Mouse (Mus musculus) neural tube, embryonic 13.5 days (tissue): ENCODE data around the gene Mthfd1l. TPM values are rescaled to one million over a fixed set of nuclear protein-coding genes. Genes with fewer than 3 reads are reported as not detected.

Experiments used
- ATAC-seq: fragments of 200-750 bp; cut with Nextera tagmentation; 2 replicates; pipeline ENCODE4 v1.8.0; 2017; ENCODE audit warnings: low read depth, mild to moderate bottlenecking, moderate TSS enrichment, moderate library complexity
- H3K27ac ChIP-seq: fragments of 300-500 bp; sonication (generic); replicated peaks from 2 replicates; pipeline ENCODE4 v1.5.1; 2015; ENCODE audit warnings: moderate library complexity, mild to moderate bottlenecking, inconsistent platforms
- H3K27me3 ChIP-seq: fragments of 300-500 bp; sonication (generic); 2 replicates; pipeline ENCODE4 v1.6.1; 2015; ENCODE audit warnings: mild to moderate bottlenecking, inconsistent platforms
- H3K36me3 ChIP-seq: fragments of 300-500 bp; sonication (generic); 2 replicates; pipeline ENCODE4 v1.6.1; 2015; ENCODE audit warnings: mild to moderate bottlenecking, inconsistent platforms
- H3K4me1 ChIP-seq: fragments of 300-500 bp; sonication (generic); replicated peaks from 2 replicates; pipeline ENCODE4 v1.6.1; 2015; ENCODE audit warnings: inconsistent platforms
- H3K4me2 ChIP-seq: fragments of 300-500 bp; sonication (generic); 2 replicates; pipeline ENCODE4 v1.6.1; 2015; ENCODE audit warnings: inconsistent platforms, mild to moderate bottlenecking, moderate library complexity
- H3K4me3 ChIP-seq: fragments of 300-500 bp; sonication (generic); 2 replicates; pipeline ENCODE4 v1.5.1; 2015; ENCODE audit warnings: mild to moderate bottlenecking, inconsistent platforms
- H3K9ac ChIP-seq: fragments of 300-500 bp; sonication (generic); 2 replicates; pipeline ENCODE4 v1.6.1; 2015; ENCODE audit warnings: moderate library complexity, mild to moderate bottlenecking, inconsistent platforms
- H3K9me3 ChIP-seq: fragments of 300-500 bp; sonication (generic); 2 replicates; pipeline ENCODE4 v1.6.1; 2016; ENCODE audit warnings: inconsistent platforms
- WGBS: fragments of 180-500 bp; shearing (Covaris S2); methylation state at CpG from one replicate; pipeline ENCODE4 v1.1.7; 2015; 5-methylcytosine and 5-hydroxymethylcytosine counted together
- polyA plus RNA-seq: library from polyadenylated mRNA; unstranded; fragments of >200 nt; fragmentation: Nextera tagmentation; extraction: Ambion mirVana; gene quantifications from 2 replicates; pipeline ENCODE4 v1.2.1, GENCODE M21; 2015

The Mthfd1l gene
- polyA plus RNA-seq: 6.2 and 6.4 TPM in 2 replicates

- 0% methylated on average over 40 of the region's 40 CpGs for WGBS
- Histone ChIP-seq H3K4me2 (peak within 1 kb of the TSS; percentile 96), H3K9ac (peak within 1 kb of the TSS; percentile 80), H3K4me1 (peaks cover 15% of the 10 kb centered on the region), H3K27ac (peak within 1 kb of the TSS; percentile 85), H3K4me3 (peak within 1 kb of the TSS; percentile 79), H3K9me3 (no peaks in the 10 kb centered on the region), H3K36me3 (no peaks in the 10 kb centered on the region), H3K27me3 (no peaks in the 10 kb centered on the region)
- ATAC-seq: peak; percentile 89
These were observed at the start of gene Mthfd1l for GRCm38 (mm10) chr10:3972981-3973588. Gene Mthfd1l, plus strand, starts transcription at chr10:3973118.

- Histone ChIP-seq H3K4me3 (no peak overlapping the region), H3K27ac (no peak overlapping the region), H3K4me1 (no peaks in the 10 kb centered on the region), H3K9me3 (no peaks in the 10 kb centered on the region), H3K27me3 (no peaks in the 10 kb centered on the region), H3K36me3 (0 out of 2 replicates have a peak, but pooled peaks cover 2% of the 10 kb centered on the region), H3K4me2 (no peak overlapping the region), H3K9ac (no peak overlapping the region)
- 85% methylated on average over 4 of the region's 4 CpGs for WGBS
- no peak for ATAC-seq
These were observed 44.8 kb upstream of the Mthfd1l start for GRCm38 (mm10) chr10:3928008-3928545.

GRCm38 (mm10) chr10:3931831-3932230 is 41.1 kb upstream of the Mthfd1l start:
- no peak for ATAC-seq
- Histone ChIP-seq H3K27ac (no peak overlapping the region), H3K9ac (no peak overlapping the region), H3K4me2 (no peak overlapping the region), H3K4me3 (no peak overlapping the region), H3K9me3 (no peaks in the 10 kb centered on the region), H3K27me3 (no peaks in the 10 kb centered on the region), H3K4me1 (no peaks in the 10 kb centered on the region), H3K36me3 (0 out of 2 replicates have a peak, but pooled peaks cover 2% of the 10 kb centered on the region)

GRCm38 (mm10) chr10:3933311-3933940 is 39.5 kb upstream of the Mthfd1l start:
- Histone ChIP-seq H3K9ac (no peak overlapping the region), H3K9me3 (no peaks in the 10 kb centered on the region), H3K4me1 (no peaks in the 10 kb centered on the region), H3K4me3 (no peak overlapping the region), H3K27ac (no peak overlapping the region), H3K4me2 (no peak overlapping the region), H3K27me3 (no peaks in the 10 kb centered on the region), H3K36me3 (0 out of 2 replicates have a peak, but pooled peaks cover 2% of the 10 kb centered on the region)
- WGBS: 85% methylated on average over 12 of the region's 12 CpGs
- ATAC-seq: no peak

GRCm38 (mm10) chr10:3936864-3937263 is 36.1 kb upstream of the Mthfd1l start:
- Histone ChIP-seq H3K9ac (no peak overlapping the region), H3K4me1 (no peaks in the 10 kb centered on the region; the same call in 1 of the 2 replicates), H3K4me2 (no peak overlapping the region), H3K9me3 (no peaks in the 10 kb centered on the region), H3K27ac (no peak overlapping the region), H3K27me3 (no peaks in the 10 kb centered on the region), H3K36me3 (no peaks in the 10 kb centered on the region), H3K4me3 (no peak overlapping the region)
- ATAC-seq: no peak

- no peaks in the 10 kb centered on the region; the same call in 1 of the 2 replicates for H3K4me1 ChIP-seq
- no peaks in the 10 kb centered on the region for H3K36me3 ChIP-seq
- H3K4me2 ChIP-seq: no peak overlapping the region
- H3K9ac ChIP-seq: no peak overlapping the region
- H3K27ac ChIP-seq: no peak overlapping the region
- WGBS: 92% methylated on average over 11 of the region's 11 CpGs
- ATAC-seq: no peak
- no peak overlapping the region for H3K4me3 ChIP-seq
- H3K9me3 ChIP-seq: no peaks in the 10 kb centered on the region
- H3K27me3 ChIP-seq: no peaks in the 10 kb centered on the region
These were observed 32.9 kb upstream of the Mthfd1l start for GRCm38 (mm10) chr10:3939895-3940595.

GRCm38 (mm10) chr10:3940596-3940975 is 32.3 kb upstream of the Mthfd1l start:
- 87% methylated on average over 6 of the region's 6 CpGs for WGBS
- Histone ChIP-seq H3K4me2 (no peak overlapping the region), H3K9me3 (no peaks in the 10 kb centered on the region), H3K9ac (no peak overlapping the region), H3K27me3 (no peaks in the 10 kb centered on the region), H3K36me3 (no peaks in the 10 kb centered on the region), H3K4me1 (no peaks in the 10 kb centered on the region; the same call in 1 of the 2 replicates), H3K4me3 (no peak overlapping the region), H3K27ac (no peak overlapping the region)
- no peak for ATAC-seq

GRCm38 (mm10) chr10:3941054-3941757 is 31.7 kb upstream of the Mthfd1l start:
- Histone ChIP-seq H3K9me3 (no peaks in the 10 kb centered on the region), H3K4me1 (no peaks in the 10 kb centered on the region; the same call in 1 of the 2 replicates), H3K27ac (no peak overlapping the region), H3K9ac (no peak overlapping the region), H3K4me3 (no peak overlapping the region), H3K36me3 (no peaks in the 10 kb centered on the region), H3K27me3 (no peaks in the 10 kb centered on the region), H3K4me2 (no peak overlapping the region)
- 31% methylated on average over 11 of the region's 11 CpGs for WGBS
- no peak for ATAC-seq

GRCm38 (mm10) chr10:3942289-3942688 is 30.6 kb upstream of the Mthfd1l start:
- WGBS: 70% methylated on average over 6 of the region's 6 CpGs
- Histone ChIP-seq H3K4me3 (no peak overlapping the region), H3K27ac (no peak overlapping the region), H3K4me2 (no peak overlapping the region), H3K27me3 (no peaks in the 10 kb centered on the region), H3K9ac (no peak overlapping the region), H3K4me1 (no peaks in the 10 kb centered on the region; the same call in 1 of the 2 replicates), H3K36me3 (no peaks in the 10 kb centered on the region), H3K9me3 (no peaks in the 10 kb centered on the region)
- ATAC-seq: no peak

- no peak overlapping the region for H3K4me3 ChIP-seq
- peak; percentile 74; the same call in 1 of the 2 replicates for ATAC-seq
- no peaks in the 10 kb centered on the region for H3K36me3 ChIP-seq
- no peak overlapping the region for H3K27ac ChIP-seq
- H3K9ac ChIP-seq: no peak overlapping the region
- WGBS: 38% methylated on average over 10 of the region's 10 CpGs
- no peaks in the 10 kb centered on the region; the same call in 1 of the 2 replicates for H3K4me1 ChIP-seq
- H3K27me3 ChIP-seq: no peaks in the 10 kb centered on the region
- H3K9me3 ChIP-seq: no peaks in the 10 kb centered on the region
- no peak overlapping the region for H3K4me2 ChIP-seq
These were observed 29.2 kb upstream of the Mthfd1l start for GRCm38 (mm10) chr10:3943492-3944395.

GRCm38 (mm10) chr10:3946871-3947270 is 26.0 kb upstream of the Mthfd1l start:
- Histone ChIP-seq H3K27me3 (no peaks in the 10 kb centered on the region), H3K27ac (no peak overlapping the region), H3K4me3 (no peak overlapping the region), H3K4me2 (no peak overlapping the region), H3K9me3 (no peaks in the 10 kb centered on the region), H3K4me1 (no peaks in the 10 kb centered on the region), H3K9ac (no peak overlapping the region), H3K36me3 (no peaks in the 10 kb centered on the region)
- 89% methylated on average over 17 of the region's 17 CpGs for WGBS
- no peak for ATAC-seq
